Mouse (Mus musculus) gastrocnemius, postnatal 4 days (tissue): Measurements from ENCODE around the gene Acsl4. TPM values are rescaled to one million over a fixed set of nuclear protein-coding genes. Genes with fewer than 3 reads are reported as not detected.
A peak's percentile ranks its signal among the peaks of the same experiment; 100 is the strongest.

Experiments used
- DNase-seq, 2 experiments: peaks; one replicate each; pipeline ENCODE4 v3.0.0; 2021 to 2022; ENCODE audit warnings: low spot score in 2 of 2, mixed read lengths in 2 of 2
- long read RNA-seq, 2 experiments: library from polyadenylated mRNA; stranded (forward); transcript quantifications; one replicate each; pipeline ENCODE4 v2.0.0; 2021
- total RNA-seq, 2 experiments: library from RNA; stranded (reverse); gene quantifications; 2 replicates each; pipeline ENCODE4 v1.2.3; 2021

The Acsl4 gene
- 10 to 100 TPM; 23.3 to 28.0 TPM for total RNA-seq
- long read RNA-seq, experiment 1, full-length matches to known transcripts = 13 of 20 reads
- long read RNA-seq, experiment 1, partial matches to known transcripts = 4 of 20 reads
- long read RNA-seq, experiment 1, other reads (novel, unspliced or antisense) = 3 of 20 reads
- long read RNA-seq, experiment 2, full-length matches to known transcripts = 20 of 24 reads
- long read RNA-seq, experiment 2, partial matches to known transcripts = 3 of 24 reads
- long read RNA-seq, experiment 2, other reads (novel, unspliced or antisense) = 1 of 24 reads

DNA sequence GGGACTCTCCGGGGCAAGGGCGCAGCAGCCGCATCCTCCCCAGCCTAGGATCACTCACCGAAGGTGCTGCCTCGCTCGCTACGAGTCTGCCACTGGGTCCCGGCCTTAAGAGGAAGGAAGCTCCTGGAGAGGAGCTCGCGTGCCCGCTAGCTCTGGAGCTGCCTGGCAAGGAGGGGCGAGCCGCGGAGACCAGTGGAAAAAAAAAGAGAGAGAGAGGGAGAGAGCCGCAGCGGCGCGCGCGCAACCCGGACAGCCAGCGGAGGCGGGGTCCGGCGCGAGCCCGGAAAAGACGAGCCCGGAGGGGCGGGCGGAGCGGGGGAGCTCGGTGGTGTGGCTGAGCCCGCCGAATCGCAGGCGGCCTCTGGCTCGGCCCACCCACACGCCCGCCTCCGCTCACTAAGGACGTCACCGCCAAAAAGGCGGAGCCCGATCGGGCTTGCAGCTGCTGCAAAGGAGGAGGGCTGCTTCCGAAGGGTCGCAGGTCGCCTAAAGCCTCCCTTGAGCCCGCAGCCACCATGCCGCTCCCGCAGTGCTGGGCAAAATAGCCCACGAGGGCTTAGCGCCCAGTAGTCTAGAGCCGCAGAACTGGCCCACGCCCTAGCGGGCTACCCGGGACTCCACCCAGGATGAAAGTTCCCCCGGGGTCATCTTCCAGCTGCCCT is at the start of gene Acsl4:
Acsl4 (minus strand) TSS at position 289 of the 662 bp plus-strand sequence.
- DNase-seq = peak; percentile 88 to 89

DNA sequence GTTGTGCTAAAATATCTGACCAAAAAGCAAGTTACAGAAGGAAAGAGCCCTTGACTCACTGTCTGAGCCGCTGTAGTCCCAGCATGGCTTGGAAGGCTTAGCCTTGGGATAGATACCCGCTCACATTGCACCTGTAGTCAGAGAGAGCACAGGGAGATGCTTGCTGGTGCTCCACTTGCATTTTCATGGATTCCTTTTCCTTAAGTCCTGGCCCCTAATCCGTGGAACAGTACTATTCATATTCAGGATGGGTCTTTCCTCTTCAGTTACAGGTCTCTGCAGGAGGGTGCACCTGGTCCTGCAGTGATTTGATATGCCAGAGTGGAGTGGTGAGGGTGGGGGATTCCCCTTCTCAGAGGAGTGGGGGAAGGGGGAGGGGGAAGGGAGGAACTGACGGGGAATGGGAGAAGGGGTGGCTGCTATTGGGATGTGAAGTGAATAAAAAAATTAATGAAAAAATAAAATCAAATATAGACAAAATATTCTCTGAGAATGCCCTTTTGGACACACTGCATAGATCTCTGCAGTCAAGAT is 47.7 kb upstream of the Acsl4 start:
- DNase-seq = no peak

DNA sequence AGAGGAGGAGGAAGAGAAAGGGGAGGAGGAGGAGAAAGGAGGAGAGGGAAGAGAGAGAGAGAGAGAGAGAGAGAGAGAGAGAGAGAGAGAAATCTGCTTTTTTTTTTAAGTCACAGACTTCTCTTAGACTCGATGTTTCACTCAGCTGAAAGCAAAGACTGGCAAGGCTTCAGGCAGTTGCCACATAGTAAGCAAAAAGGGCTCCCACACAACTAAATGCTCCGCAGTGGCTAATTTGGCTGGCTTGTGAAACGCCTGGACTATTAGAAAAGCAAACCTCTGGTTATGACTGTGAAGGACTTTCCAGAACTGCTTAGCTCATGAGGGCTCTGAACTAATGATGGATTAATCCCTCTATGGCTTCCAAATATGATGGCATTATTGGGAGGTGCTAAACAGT is 42.5 kb upstream of the Acsl4 start:
- DNase-seq = no peak

DNA sequence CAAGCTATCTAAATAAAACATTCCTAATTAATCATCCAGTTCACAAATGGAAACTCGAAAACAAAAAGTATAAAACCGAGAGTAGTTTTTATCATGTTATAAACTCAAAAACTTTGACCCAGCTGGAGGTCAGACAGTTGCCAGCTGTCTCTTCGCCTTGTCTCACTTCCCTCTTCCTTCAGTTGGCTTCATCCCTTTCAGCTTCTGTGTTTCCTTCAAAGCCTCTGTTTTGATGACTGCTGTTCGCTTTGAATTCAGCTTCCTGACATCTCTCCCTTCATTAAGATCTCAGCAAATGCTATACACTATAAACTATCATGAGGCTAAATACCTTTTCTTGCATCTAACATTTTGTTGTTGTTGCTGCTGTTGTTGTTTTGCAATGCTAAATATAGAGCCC is 36.8 kb upstream of the Acsl4 start:
- no peak for DNase-seq

DNA sequence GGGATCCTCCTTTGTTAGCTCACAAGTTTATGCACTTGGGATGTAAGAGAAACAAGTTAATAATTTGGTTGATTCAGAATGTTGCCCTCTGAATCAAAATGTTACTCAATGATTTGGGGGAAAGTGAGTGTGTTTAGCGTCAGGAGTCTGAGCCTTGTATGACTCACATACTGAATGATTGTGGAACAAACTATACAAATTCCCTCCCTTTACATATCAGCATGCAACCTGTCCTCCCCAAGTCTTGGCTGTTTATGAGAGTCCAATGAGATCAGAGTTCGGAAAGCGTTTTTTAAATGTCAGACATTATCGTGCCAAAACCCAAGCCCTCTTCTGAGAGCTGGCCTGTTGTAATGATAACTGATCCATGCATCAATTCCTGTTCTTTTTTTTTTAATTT is 36.3 kb upstream of the Acsl4 start:
- no peak for DNase-seq

DNA sequence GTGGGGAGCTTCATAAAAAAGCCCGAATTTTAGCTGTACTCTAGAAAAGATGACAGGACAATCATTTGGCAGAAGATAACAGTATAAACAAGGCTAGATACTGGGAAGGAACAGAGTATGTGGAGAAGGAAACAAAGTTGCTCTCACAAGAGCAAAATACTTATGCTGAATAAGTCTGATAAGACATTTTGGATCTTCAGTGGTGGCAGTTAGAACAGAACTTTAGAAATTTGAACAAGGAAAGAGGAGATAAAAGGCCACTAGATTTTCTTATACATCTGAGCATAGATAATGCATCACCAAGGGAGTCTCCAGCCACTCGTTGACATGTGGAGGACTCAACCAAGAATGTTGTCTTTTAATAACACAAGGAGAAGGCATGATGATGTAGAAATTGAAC is 23.5 kb upstream of the Acsl4 start:
- no peak for DNase-seq

DNA sequence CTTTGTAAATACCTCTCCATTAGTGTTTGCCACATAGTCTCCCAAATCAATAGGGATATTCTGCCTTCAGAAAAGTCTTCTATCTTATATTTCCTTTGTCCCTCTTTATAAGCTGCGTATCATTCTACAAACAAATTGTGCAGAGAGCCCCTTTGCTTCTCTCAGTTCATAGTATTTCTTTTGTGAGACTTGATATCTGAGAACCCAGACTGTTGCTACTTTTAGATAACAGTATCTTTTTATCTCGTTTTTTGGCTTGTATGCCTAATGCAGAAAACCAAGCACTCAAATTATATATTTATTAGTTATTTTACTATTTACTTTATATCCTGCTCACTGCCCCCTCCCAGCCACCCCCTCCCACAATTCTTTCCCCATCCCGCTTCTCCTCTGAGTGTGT is 19.7 kb upstream of the Acsl4 start:
- no peak for DNase-seq

DNA sequence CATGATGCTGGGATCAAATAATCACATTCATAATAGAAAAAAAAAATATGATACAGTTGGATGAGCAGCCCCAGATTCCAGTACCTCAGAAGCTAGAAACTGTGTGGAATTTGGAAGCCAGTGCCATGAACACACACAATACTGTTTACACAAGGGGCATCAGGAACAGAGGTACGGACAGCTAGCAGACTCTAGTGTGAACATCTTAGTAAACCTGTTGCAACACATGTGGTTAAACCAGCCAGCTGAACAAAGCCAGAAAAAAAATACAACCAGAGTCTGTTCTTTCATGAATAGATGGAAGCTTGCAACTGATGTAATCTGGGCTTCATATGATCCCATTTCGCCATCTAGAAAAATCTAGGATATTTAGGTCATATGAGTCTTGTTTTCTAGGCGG is 19.0 kb upstream of the Acsl4 start:
- no peak for DNase-seq

DNA sequence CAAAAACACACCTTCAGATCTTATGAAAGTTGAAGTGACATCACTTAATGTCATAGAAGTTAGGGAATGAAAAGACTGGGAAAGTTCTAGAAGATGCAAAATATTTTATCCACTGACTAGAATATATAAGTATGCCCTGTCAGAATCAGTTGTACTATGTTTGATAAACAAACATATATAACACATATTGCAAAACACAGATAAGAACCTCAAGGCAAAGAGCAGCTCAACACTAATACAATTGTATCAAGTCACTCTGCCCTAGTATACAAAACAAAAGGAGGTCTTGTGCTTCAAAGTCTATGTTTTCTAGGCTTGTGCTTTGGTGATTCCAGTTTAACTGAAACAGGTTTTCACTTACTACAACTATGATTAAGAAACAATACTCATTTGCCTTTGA is 12.8 kb upstream of the Acsl4 start:
- no peak for DNase-seq

DNA sequence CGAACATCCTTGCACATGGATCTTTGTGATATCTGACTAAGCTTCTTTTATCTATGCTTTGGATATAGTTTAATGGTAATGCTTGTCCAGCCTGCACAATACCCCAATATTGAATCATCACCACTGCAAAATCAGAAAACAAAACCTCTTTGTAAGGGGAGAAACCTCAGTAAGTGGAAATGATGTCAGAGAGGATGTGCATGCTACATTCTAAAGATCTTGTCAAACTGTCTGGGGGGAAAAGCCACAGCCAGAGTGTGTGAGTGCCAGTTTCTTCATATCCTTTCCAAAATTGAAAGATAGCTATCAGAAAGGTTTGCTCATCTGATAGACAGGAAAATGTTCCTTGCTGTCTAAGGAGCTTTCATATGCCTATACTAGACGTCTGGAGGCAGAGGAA is 8.3 kb upstream of the Acsl4 start:
- no peak for DNase-seq

DNA sequence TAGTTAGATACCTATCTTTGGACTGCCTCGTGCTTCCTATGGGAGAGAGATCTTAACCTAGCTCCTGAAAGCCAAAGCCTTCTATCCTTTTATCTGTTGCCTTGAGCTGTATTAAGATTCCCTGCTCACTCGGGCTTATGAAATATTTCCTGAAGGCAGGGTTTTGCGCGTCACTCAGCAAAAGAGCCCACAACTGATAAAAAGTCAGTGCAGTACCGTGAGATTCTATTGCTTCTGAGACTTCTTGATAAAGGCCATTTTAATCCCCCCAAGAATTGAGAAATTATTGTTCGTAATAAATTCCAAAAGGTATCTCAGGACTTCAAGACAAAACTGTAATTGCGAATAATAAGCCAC is 552 bp upstream of the Acsl4 start:
- no peak for DNase-seq

DNA sequence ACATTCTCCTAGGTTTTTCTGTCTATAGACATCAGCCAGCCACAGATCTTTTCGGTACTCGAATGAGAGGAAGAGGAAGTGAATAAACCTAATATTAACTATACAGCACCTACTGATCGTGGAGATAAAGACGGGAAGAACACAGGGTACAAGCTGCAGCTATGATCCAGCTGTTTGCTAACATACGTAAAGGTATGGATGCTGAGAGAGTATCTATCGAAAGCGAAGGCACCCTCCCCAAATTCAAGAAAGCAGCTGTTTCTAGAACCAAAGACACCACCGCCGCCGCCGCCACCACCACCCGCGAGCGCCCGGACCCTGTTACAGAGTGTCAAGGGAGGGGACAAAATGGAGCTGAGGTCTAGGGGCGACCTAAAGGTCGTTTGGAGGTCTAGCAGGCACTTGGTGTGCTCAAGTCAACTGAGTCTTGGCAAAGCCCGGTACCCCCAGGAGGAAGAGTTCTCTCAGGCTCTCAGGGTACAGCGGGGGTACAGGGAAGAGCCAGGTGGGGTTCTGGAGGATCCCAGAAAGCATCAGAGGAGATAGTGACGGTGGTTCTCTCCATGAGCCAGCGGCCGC is 665 bp downstream of the Acsl4 start:
- peak in 1 of 2 experiments; percentile 8 for DNase-seq

DNA sequence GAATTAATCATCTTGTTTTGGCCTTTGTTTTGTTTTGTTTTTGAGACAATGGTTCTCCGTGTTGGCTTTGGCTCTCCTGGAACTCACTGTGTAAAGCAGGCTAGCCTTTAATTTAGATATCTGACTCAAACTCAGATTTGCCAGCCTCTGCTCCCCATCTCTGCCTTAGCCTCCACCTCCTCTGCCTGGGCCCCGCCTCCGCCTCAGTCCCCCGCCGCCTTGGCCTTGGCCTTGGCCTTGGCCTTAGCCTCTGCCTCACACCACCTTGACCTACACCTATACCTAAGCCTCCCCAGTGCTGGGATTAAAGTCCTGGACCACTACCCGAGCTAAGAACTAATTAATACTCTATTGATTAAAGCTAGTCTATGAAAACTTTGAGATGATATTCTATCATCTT is 2.2 kb downstream of the Acsl4 start:
- DNase-seq = no peak

DNA sequence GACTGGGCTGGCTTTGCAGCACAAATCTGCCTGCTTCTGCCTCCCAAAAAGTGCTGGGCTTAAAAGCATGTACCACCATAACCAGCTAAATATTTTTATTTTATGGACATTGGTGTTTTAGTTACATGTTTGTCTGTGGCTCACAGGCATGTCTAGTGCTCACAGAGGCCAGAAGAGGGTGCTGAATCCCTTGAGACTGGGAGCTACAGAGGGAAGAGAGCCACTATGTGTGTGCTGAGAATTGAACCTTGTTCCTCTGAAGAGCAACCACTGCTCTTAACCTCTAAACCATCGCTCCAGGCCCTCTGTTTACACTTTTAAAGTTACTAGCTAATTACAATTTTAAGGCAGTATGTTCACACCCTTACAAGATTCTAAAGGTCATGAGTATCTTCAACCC is 2.7 kb downstream of the Acsl4 start:
- DNase-seq = no peak

DNA sequence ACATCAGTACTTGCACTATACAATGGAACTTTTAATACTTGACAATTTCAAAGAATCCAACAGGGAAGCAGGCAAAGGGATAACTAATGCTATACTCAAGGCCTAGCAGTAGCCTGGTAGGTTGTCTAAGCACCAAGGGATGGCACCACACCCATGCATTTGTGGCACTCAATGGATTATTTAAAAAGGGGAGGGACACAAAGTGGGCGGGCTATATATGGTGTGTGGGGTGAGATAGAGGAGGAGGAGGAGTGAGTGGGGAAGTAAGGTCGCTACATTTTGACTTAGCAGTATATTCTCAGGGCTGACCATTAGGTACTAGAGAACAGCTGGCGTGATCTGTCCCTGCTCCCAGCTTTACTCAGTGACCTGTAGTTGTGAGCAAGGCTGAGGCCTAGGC is 5.4 kb downstream of the Acsl4 start:
- no peak for DNase-seq

DNA sequence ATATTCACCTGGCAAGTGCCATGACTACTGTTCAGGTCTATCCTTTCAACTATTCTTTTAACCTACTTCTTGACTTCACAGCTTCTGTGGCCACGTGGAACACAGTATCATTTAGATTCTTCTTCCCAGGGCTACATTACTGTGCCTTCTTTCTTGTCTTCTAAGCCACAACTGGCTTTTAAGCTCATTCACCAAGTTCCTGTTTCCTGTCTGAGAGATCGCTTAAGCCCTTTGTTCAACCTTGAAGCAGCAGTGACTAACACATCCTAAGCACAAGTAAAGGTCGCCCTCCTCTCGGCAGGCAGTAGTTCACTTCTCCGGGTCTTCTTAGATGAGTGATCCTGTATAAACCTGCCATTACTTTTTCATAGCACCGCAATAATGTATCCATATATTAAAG is 10.4 kb downstream of the Acsl4 start:
- DNase-seq = no peak

DNA sequence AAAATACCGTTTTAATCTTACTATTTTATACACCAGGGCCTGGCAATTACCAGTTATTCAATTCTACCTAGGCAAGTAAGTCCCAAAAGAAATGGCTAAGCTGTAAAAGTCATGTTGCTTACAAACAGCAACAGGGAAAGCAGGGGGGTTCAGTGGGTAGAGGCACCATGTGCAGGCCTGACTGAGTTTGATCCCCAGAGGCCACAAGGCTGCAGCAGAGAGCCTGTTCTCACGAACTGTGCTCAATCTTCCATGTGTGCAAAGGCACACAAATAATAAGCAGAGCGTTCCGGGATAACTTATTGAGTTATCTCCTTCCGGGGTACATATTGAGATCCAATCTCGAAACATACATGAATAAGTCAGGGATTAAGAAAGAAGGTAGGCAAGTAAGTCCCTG is 12.3 kb downstream of the Acsl4 start:
- DNase-seq = no peak

DNA sequence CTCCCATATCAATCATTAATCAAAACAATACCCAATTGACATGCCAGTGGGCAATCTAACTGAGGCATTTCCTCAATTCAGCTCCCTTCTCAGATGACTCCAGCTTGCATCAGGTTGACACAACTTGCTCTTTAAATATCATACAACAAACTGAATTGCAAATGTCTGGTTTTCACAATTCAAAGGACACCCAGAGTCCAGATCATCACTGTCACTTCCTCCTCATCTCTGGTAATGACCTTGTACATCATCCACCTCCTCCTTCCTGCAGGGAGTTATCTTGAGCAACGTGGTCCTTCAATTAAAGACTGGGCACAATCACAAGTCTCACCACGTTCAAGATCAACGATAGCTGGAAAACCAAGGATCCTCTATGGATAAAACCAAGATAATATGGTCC is 13.0 kb downstream of the Acsl4 start:
- DNase-seq = no peak

DNA sequence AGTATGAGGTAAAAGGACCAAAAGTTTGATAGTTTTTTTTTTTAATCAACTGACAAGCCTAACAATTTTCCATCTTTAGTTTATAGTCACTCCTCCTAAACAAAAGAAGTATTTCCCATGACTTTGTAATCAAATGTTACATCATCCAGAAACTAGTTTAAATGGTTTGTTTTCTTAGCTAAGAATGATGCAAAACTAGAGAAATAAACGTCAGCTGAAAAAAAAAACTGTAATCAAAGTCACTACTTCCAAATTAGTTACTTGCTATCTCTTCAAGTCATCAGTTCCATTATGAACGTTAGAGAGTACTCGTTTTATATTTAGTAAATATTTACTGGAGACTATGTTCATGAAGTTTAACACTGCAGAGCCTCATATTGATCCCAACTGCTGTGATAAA is 13.6 kb downstream of the Acsl4 start:
- no peak for DNase-seq

DNA sequence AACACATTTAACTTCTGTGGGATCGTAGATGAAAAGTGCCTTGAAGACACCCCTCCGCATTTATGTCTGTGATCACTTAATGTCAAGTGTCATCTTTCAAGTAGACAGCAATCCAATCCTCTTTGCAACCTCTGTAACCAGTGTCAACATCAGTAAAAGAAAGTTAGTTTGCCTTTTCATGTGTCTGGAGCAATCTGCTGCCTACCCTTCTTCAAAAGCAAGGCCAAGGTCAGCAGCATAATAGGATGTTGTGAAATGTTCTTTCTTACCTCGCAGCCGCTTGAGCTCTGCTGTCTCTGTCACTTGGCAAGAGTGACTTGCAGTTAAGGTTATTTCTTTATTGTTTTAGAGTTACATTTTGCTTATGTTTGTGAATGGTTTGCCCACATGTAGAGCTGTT is 14.8 kb downstream of the Acsl4 start:
- DNase-seq = no peak

DNA sequence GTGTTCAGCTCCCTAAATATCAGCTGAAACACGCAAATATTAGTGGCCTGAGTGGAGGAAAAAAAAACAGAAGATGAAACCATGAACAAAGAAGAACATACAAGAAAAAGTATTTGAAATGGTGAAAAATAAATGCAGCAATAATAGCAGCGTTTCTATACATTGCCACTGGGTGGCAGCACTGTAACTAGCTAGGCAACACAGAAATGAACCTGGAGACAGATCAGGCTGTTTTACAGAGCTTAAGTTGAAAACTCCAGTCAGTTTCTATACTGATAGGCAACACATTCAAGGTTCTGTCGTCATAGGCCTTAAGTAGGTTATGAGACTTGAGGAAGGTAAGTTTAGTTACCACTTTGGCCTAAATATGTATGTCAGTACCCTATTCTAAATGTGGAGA is 17.9 kb downstream of the Acsl4 start:
- DNase-seq = peak in 1 of 2 experiments; percentile 32

DNA sequence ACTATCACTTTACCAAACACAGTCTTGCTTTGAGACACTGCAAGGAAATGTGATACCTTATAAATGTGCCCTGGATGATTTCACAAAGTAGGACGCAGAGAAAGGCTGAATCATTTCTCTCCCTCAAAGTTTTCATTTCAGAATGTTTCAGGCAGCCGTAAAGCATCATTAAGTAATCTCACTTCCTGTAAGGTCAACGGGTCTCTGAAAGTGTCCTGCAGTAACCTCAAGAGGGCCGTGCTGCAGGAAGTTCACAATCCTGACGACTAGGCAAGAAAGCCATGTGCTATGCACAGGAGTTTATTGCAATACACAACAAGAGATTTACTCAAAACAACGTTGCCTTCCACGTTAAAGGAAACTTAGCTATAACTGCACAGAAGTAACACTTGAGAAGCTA is 20.4 kb downstream of the Acsl4 start:
- DNase-seq = no peak

DNA sequence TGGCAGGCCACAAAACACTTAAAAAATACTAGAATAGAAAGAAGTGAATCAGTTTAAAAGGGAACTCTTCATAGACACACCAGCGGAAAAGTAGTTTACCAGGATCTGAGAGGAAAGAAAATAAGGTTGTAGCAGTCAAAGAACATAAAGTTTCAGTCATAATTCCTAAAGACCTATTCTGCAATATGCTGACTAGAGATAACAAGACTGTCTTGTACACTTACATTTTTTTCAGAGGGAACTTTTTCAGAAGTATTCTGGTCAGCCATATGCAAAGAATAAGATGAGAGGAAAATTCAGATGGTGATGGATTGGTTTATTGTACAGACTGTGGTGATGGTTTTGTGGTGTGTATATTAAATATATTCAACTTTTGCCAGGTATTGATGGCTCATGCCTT is 26.5 kb downstream of the Acsl4 start:
- DNase-seq = no peak
